Mouse (Mus musculus) intestine, embryonic 14.5 days (tissue): ENCODE data around the gene Ap1s2. TPM values are rescaled to one million over a fixed set of nuclear protein-coding genes. Genes with fewer than 3 reads are reported as not detected.

Experiments
- polyA plus RNA-seq: library from polyadenylated mRNA; unstranded; fragments of >200 nt; fragmentation: Nextera tagmentation; extraction: Ambion mirVana; gene quantifications from 2 replicates; pipeline ENCODE4 v1.2.1, GENCODE M21; 2014

The Ap1s2 gene
- polyA plus RNA-seq, 1 experiment from 2014 or later, result 27.4 TPM

Other genes starting within 250 kb of the Ap1s2 start
- gene Rnf138rt1, start 147.7 kb upstream of the Ap1s2 start, polyA plus RNA-seq, result 0.20 TPM in 1 of 2 replicates, not detected in the other
- gene Zrsr2, start 49.6 kb downstream of the Ap1s2 start, polyA plus RNA-seq, result 46.2 and 49.3 TPM in 2 replicates
- gene Car5b, start 119.0 kb downstream of the Ap1s2 start, polyA plus RNA-seq, result 0.45 and 0.47 TPM in 2 replicates
- 26.2 and 26.7 TPM in 2 replicates for gene Siah1b, start 167.5 kb downstream of the Ap1s2 start, polyA plus RNA-seq
- 3.5 and 6.9 TPM in 2 replicates for gene Cltrn, start 179.8 kb downstream of the Ap1s2 start, polyA plus RNA-seq
- gene Ace2, start 230.3 kb downstream of the Ap1s2 start, polyA plus RNA-seq, result 2.6 and 3.5 TPM in 2 replicates